In genomic region chr5:37821111-37821601, GRCm38 (mm10) we compare ENCODE assay signal across 12 mouse cellular contexts. TPM values are rescaled to one million over a fixed set of nuclear protein-coding genes. Genes with fewer than 3 reads are reported as not detected.
DNase-seq lines count a peak whose midpoint lies in the region; ATAC-seq lines count a peak whose summit lies in the region.
"Had no signal": no experiment of that assay in that cellular context is flagged by ENCODE, and none has a peak within 500 bp of the region (broad histone marks: within the 10 kb centered on the region; RNA-seq: fewer than 3 reads in every experiment).

No protein-coding gene starts in this region.

- H3K4me2 ChIP-seq in heart, embryonic 13.5 days: peak overlapping the region; percentile 83
- H3K4me2 ChIP-seq in hindbrain, embryonic 11.5 days (replicated peaks; ENCODE audit: low read depth, low read length): peak overlapping the region; percentile 89
- peak overlapping the region; percentile 30; the same call in 1 of the 2 replicates for H3K4me2 ChIP-seq in midbrain, embryonic 14.5 days (ENCODE audit: low read length)

- no peaks in the 10 kb centered on the region for H3K9me3 ChIP-seq in heart, embryonic 13.5 days
- no peaks in the 10 kb centered on the region for H3K9me3 ChIP-seq in hindbrain, embryonic 11.5 days (ENCODE audit: control insufficient read depth, low read length)
- no peaks in the 10 kb centered on the region for H3K9me3 ChIP-seq in midbrain, embryonic 14.5 days (ENCODE audit: control insufficient read depth, low read length)

- no peaks in the 10 kb centered on the region for H3K36me3 ChIP-seq in heart, embryonic 13.5 days
- no peaks in the 10 kb centered on the region for H3K36me3 ChIP-seq in hindbrain, embryonic 11.5 days (ENCODE audit: control insufficient read depth, insufficient read depth, low read length)
- no peaks in the 10 kb centered on the region for H3K36me3 ChIP-seq in midbrain, embryonic 14.5 days (ENCODE audit: control insufficient read depth, insufficient read depth, low read length)

- ATAC-seq in heart, embryonic 13.5 days (ENCODE audit: extremely low read depth, insufficient number of reproducible peaks, low FRiP score, low TSS enrichment): no peak
- ATAC-seq in hindbrain, embryonic 11.5 days (ENCODE audit: low FRiP score): no peak
- no peak for ATAC-seq in midbrain, embryonic 14.5 days (ENCODE audit: low FRiP score, low TSS enrichment)

- H3K27ac ChIP-seq in heart, embryonic 13.5 days (replicated peaks): no peak overlapping the region
- H3K27ac ChIP-seq in hindbrain, embryonic 11.5 days (ENCODE audit: low read depth, low read length): no peak overlapping the region
- H3K27ac ChIP-seq in midbrain, embryonic 14.5 days (replicated peaks; ENCODE audit: low read depth, low read length): no peak overlapping the region
- H3K27ac ChIP-seq: gastrocnemius, adult 2 months; kidney, postnatal 0 days had no signal

- H3K27me3 ChIP-seq in heart, embryonic 13.5 days (replicated peaks): peaks cover 99% of the 10 kb centered on the region
- H3K27me3 ChIP-seq in hindbrain, embryonic 11.5 days (ENCODE audit: control insufficient read depth, insufficient read depth, low read length): peaks cover 87% of the 10 kb centered on the region
- H3K27me3 ChIP-seq in midbrain, embryonic 14.5 days (ENCODE audit: control insufficient read depth, insufficient read depth, low read length): peaks cover 86% of the 10 kb centered on the region

- H3K4me3 ChIP-seq in heart, embryonic 13.5 days: peak overlapping the region; percentile 69
- H3K4me3 ChIP-seq in hindbrain, embryonic 11.5 days (ENCODE audit: low read depth, low read length): peak overlapping the region; percentile 56
- H3K4me3 ChIP-seq in midbrain, embryonic 14.5 days (replicated peaks; ENCODE audit: low read depth, low read length): peak overlapping the region; percentile 10; the same call in 1 of the 2 replicates

- H3K4me1 ChIP-seq in heart, embryonic 13.5 days: peaks cover 33% of the 10 kb centered on the region
- peaks cover 9% of the 10 kb centered on the region for H3K4me1 ChIP-seq in hindbrain, embryonic 11.5 days (replicated peaks; ENCODE audit: control insufficient read depth, insufficient read depth, low read length)
- H3K4me1 ChIP-seq in midbrain, embryonic 14.5 days (ENCODE audit: control insufficient read depth, insufficient read depth, low read length): peaks cover 17% of the 10 kb centered on the region

- DNase-seq in heart, adult 9 months (ENCODE audit: low spot score in 2 of 2): no peak
- DNase-seq in embryo, embryonic 10.5 days (ENCODE audit: low spot score): peak; percentile 60
- peak; percentile 70 for DNase-seq in hindbrain, embryonic 11.5 days (ENCODE audit: low spot score)
- peak; percentile 44 for DNase-seq in midbrain, embryonic 14.5 days
- no peak for DNase-seq in cerebellum, postnatal 4 days (ENCODE audit: low spot score in 2 of 2)
- no peak for DNase-seq in adrenal gland, adult (ENCODE audit: inconsistent age in 2 of 2, low spot score in 1 of 2)
- no peak for DNase-seq in cerebellum, postnatal 36 days
- DNase-seq: gastrocnemius, adult 2 months; lung, postnatal 4 days; thymus, postnatal 36 days had no signal

- WGBS in heart, embryonic 13.5 days: 8% methylated on average over 26 of the region's 27 CpGs
- 2% methylated on average over 27 of the region's 27 CpGs for WGBS in hindbrain, embryonic 11.5 days
- WGBS in midbrain, embryonic 14.5 days: 3% methylated on average over 26 of the region's 27 CpGs

- peak overlapping the region; percentile 45 for H3K9ac ChIP-seq in heart, embryonic 13.5 days
- H3K9ac ChIP-seq in hindbrain, embryonic 11.5 days (ENCODE audit: low read depth, low read length): 0 out of 2 replicates have a peak overlapping the region, but pooled peaks have one; percentile 29
- H3K9ac ChIP-seq in midbrain, embryonic 14.5 days (replicated peaks; ENCODE audit: low read length): no peak overlapping the region

RNA-seq across cellular contexts. Expression of gene Msx1, which starts 3.2 kb away (rescaled TPM):
- 8.6 and 10.3 TPM in 2 replicates for polyA plus RNA-seq in heart, embryonic 13.5 days (2015; fragmentation: Nextera tagmentation; extraction: Ambion mirVana)
- 103 and 121 TPM in 2 replicates for polyA plus RNA-seq in hindbrain, embryonic 11.5 days (2014; fragmentation: Nextera tagmentation; extraction: Ambion mirVana)
- 5.9 and 13.3 TPM in 2 replicates for polyA plus RNA-seq in midbrain, embryonic 14.5 days (2014; fragmentation: Nextera tagmentation; extraction: Ambion mirVana)

Comparison
In these comparisons a context has a peak if more than half of its experiments do, and no peak if none do; other contexts are left out.
1. H3K4me2 ChIP-seq: peak in every context shown above with its lines; median percentile 89 in hindbrain, embryonic 11.5 days; 83 in heart, embryonic 13.5 days; 30 in midbrain, embryonic 14.5 days.
2. H3K4me3 ChIP-seq: peak in every context shown above with its lines; median percentile 69 in heart, embryonic 13.5 days; 56 in hindbrain, embryonic 11.5 days; 10 in midbrain, embryonic 14.5 days.
3. DNase-seq: peak in embryo, embryonic 10.5 days (single experiment), hindbrain, embryonic 11.5 days (single experiment) and midbrain, embryonic 14.5 days (single experiment); none in heart, adult 9 months (0 of 2), cerebellum, postnatal 4 days (0 of 2), adrenal gland, adult (0 of 2) and cerebellum, postnatal 36 days (0 of 2).